Mouse (Mus musculus) CH12.LX (cell line): ENCODE data around the gene Tmprss11e. TPM values are rescaled to one million over a fixed set of nuclear protein-coding genes. Genes with fewer than 3 reads are reported as not detected.

Experiments
- DNase-seq: peaks from one replicate; pipeline ENCODE4 v3.0.0-alpha.2; 2013; ENCODE audit errors: extremely low read depth
- H3K27ac ChIP-seq: 2 replicates; pipeline ENCODE4 v1.5.1; 2012; ENCODE audit warnings: low read depth, mild to moderate bottlenecking, control low read depth, moderate library complexity; ENCODE audit not compliant: insufficient read depth
- H3K27me3 ChIP-seq: replicated peaks from 2 replicates; pipeline ENCODE3; 2012; ENCODE audit warnings: inconsistent platforms
- H3K36me3 ChIP-seq, 2 experiments: replicated peaks in 1 of 2; 2 replicates each; pipeline versions ENCODE3 to v1.6.1; 2012; ENCODE audit warnings: inconsistent platforms in 1 of 2, low read length in 1 of 2, mild to moderate bottlenecking in 1 of 2, mixed read lengths in 1 of 2, moderate library complexity in 1 of 2; ENCODE audit not compliant: control insufficient read depth in 1 of 2, insufficient read depth in 1 of 2
- H3K4me1 ChIP-seq, 2 experiments: 2 replicates each; pipeline ENCODE4 v1.6.1; 2012; ENCODE audit warnings: inconsistent platforms in 1 of 2, moderate library complexity in 1 of 2; ENCODE audit not compliant: insufficient read depth in 2 of 2, control insufficient read depth in 1 of 2
- H3K4me2 ChIP-seq: 2 replicates; pipeline ENCODE4 v1.6.1; 2012; ENCODE audit warnings: low read depth, mild to moderate bottlenecking, control low read depth; ENCODE audit not compliant: poor library complexity, insufficient read depth, severe bottlenecking
- H3K4me3 ChIP-seq, 3 experiments: fragments of 150-350 bp in 1 of 3; sonication (generic) in 1 of 3; replicated peaks in 1 of 3; 2 replicates each; pipeline versions ENCODE3 to v1.5.1; 2011 to 2012; ENCODE audit warnings: low read depth in 2 of 3, low read length in 2 of 3, mild to moderate bottlenecking in 2 of 3, moderate library complexity in 2 of 3, control low read depth in 1 of 3, improper control_type of control experiment in 1 of 3, inconsistent platforms in 1 of 3, mixed read lengths in 1 of 3; ENCODE audit not compliant: poor library complexity in 1 of 3
- H3K79me2 ChIP-seq: replicated peaks from 2 replicates; pipeline ENCODE4 v1.6.1; 2012; ENCODE audit warnings: mild to moderate bottlenecking, moderate library complexity; ENCODE audit not compliant: control insufficient read depth, poor library complexity, insufficient read depth, severe bottlenecking; ENCODE audit errors: extremely low read depth
- H3K9ac ChIP-seq: 2 replicates; pipeline ENCODE4 v1.6.1; 2012; ENCODE audit warnings: low read depth, mild to moderate bottlenecking, control low read depth, moderate library complexity; ENCODE audit not compliant: insufficient read depth
- H3K9me3 ChIP-seq: replicated peaks from 2 replicates; pipeline ENCODE3; 2012; ENCODE audit warnings: low read length, inconsistent platforms, mixed read lengths
- E2F4 ChIP-seq: IDR thresholded peaks from 2 replicates; pipeline ENCODE4 v1.6.1; 2011; ENCODE audit warnings: low read depth, low read length, improper control_type of control experiment; ENCODE audit not compliant: insufficient replicate concordance
- ELF1 ChIP-seq: IDR thresholded peaks from 2 replicates; pipeline ENCODE4 v1.6.1; 2014; ENCODE audit warnings: low read depth, mild to moderate bottlenecking, inconsistent platforms, low read length, improper control_type of control experiment
- EP300 ChIP-seq: IDR thresholded peaks from 2 replicates; pipeline ENCODE4 v1.6.1; 2011; ENCODE audit warnings: low read length, improper control_type of control experiment
- ETS1 ChIP-seq: conservative IDR thresholded peaks from 2 replicates; pipeline ENCODE4 v1.6.1; 2012; ENCODE audit warnings: low read depth, mild to moderate bottlenecking, inconsistent platforms, low read length, improper control_type of control experiment, moderate library complexity
- HCFC1 ChIP-seq: IDR thresholded peaks from 2 replicates; pipeline ENCODE4 v1.6.1; 2012; ENCODE audit warnings: low read depth, mild to moderate bottlenecking, inconsistent platforms, low read length, improper control_type of control experiment
- JUND ChIP-seq: conservative IDR thresholded peaks from 2 replicates; pipeline ENCODE4 v1.6.1; 2011; ENCODE audit warnings: low read depth, low read length, improper control_type of control experiment
- MAFK ChIP-seq: IDR thresholded peaks from 2 replicates; pipeline ENCODE4 v1.6.1; 2011; ENCODE audit warnings: low read length, improper control_type of control experiment; ENCODE audit not compliant: insufficient replicate concordance
- MAX ChIP-seq: IDR thresholded peaks from 2 replicates; pipeline ENCODE4 v1.6.1; 2011; ENCODE audit warnings: low read length, improper control_type of control experiment
- MAZ ChIP-seq: IDR thresholded peaks from 2 replicates; pipeline ENCODE4 v1.6.1; 2012; ENCODE audit warnings: low read depth, mild to moderate bottlenecking, inconsistent platforms, low read length, improper control_type of control experiment, moderate library complexity
- MEF2A ChIP-seq: IDR thresholded peaks from 2 replicates; pipeline ENCODE4 v1.6.1; 2014; ENCODE audit warnings: low read depth, mild to moderate bottlenecking, inconsistent platforms, low read length, improper control_type of control experiment, borderline replicate concordance
- NELFE ChIP-seq: IDR thresholded peaks from 2 replicates; pipeline ENCODE4 v1.6.1; 2011; ENCODE audit warnings: low read depth, low read length, improper control_type of control experiment
- NRF1 ChIP-seq: IDR thresholded peaks from 2 replicates; pipeline ENCODE4 v1.6.1; 2014; ENCODE audit warnings: low read depth, mild to moderate bottlenecking, inconsistent platforms, low read length, improper control_type of control experiment, moderate library complexity
- RCOR1 ChIP-seq: conservative IDR thresholded peaks from 2 replicates; pipeline ENCODE4 v1.6.1; 2012; ENCODE audit warnings: low read depth, mild to moderate bottlenecking, inconsistent platforms, low read length, improper control_type of control experiment
- USF1 ChIP-seq: IDR thresholded peaks from 2 replicates; pipeline ENCODE4 v1.6.1; 2014; ENCODE audit warnings: low read depth, mild to moderate bottlenecking, inconsistent platforms, low read length, improper control_type of control experiment
- ZC3H11A ChIP-seq: IDR thresholded peaks from 2 replicates; pipeline ENCODE4 v1.6.1; 2012; ENCODE audit warnings: low read depth, mild to moderate bottlenecking, inconsistent platforms, low read length, improper control_type of control experiment
- ZKSCAN1 ChIP-seq: IDR thresholded peaks from 2 replicates; pipeline ENCODE4 v1.6.1; 2012; ENCODE audit warnings: low read depth, inconsistent platforms, low read length, improper control_type of control experiment, borderline replicate concordance
- ZMIZ1 ChIP-seq: IDR thresholded peaks from 2 replicates; pipeline ENCODE4 v1.6.1; 2012; ENCODE audit warnings: low read depth, mild to moderate bottlenecking, inconsistent platforms, low read length, improper control_type of control experiment
- ZNF384 ChIP-seq: IDR thresholded peaks from 2 replicates; pipeline ENCODE4 v1.6.1; 2012; ENCODE audit warnings: low read depth, low read length, improper control_type of control experiment, inconsistent platforms
- dilution Hi-C: fragments of 300-500 bp; cut with MboI; formaldehyde crosslinking; loops from 2 replicates; pipeline ENCODE4 v1.14.3; 2020; ENCODE audit warnings: low sequenced_read_pairs; ENCODE audit not compliant: extremely low pct_unique_long_range_greater_than_20kb, extremely low pct_ligation_motif_present
- in situ Hi-C: fragments of 300-500 bp; cut with MboI; formaldehyde crosslinking; loops from 3 replicates; pipeline ENCODE4 v1.14.3; 2019; ENCODE audit warnings: low sequenced_read_pairs, low pct_ligation_motif_present, low pct_unique_long_range_greater_than_20kb, mixed read lengths
- polyA plus RNA-seq: library from polyadenylated mRNA; unstranded; fragments of >175 nt; gene quantifications from 2 replicates; pipeline ENCODE4 v1.2.1, GENCODE M21; 2012; ENCODE audit warnings: low read depth; ENCODE audit not compliant: insufficient read length
- total RNA-seq, 2 experiments: library from RNA; depleted of rRNA; stranded (reverse); fragments of 300-350 nt in 1 of 2; fragments of >200 nt in 1 of 2; gene quantifications; 2 replicates each; pipeline ENCODE4 v1.2.3; 2012 to 2014

Gene Tmprss11e
- total and polyA plus RNA-seq, 3 experiments, result not detected

GRCm38 (mm10) chr5:86786798-86787197, 41.2 kb upstream of the Tmprss11e start:
- no peak overlapping the region for H3K4me3 ChIP-seq
- DNase-seq, result no peak
- dilution Hi-C loops, result no loop called here
- no peaks in the 10 kb centered on the region for H3K4me1 ChIP-seq
- no peak overlapping the region for H3K27ac ChIP-seq
- peaks cover 3% of the 10 kb centered on the region for H3K27me3 ChIP-seq
- no peak overlapping the region for H3K9ac ChIP-seq
- TF ChIP-seq MAX, result no peak
- no peak for TF ChIP-seq MEF2A
- no peak for TF ChIP-seq ZNF384
- no peak for TF ChIP-seq ELF1
- no peak for TF ChIP-seq ZMIZ1
- TF ChIP-seq RCOR1, result no peak
- TF ChIP-seq EP300, result no peak
- TF ChIP-seq MAFK, result no peak
- TF ChIP-seq, all 38 proteins: peak for 0
- no peak overlapping the region for H3K4me2 ChIP-seq
- in situ Hi-C loops, result no loop called here
- H3K9me3 ChIP-seq, result no peaks in the 10 kb centered on the region
- H3K79me2 ChIP-seq, result no peaks in the 10 kb centered on the region
- no peaks in the 10 kb centered on the region for H3K36me3 ChIP-seq

DNA sequence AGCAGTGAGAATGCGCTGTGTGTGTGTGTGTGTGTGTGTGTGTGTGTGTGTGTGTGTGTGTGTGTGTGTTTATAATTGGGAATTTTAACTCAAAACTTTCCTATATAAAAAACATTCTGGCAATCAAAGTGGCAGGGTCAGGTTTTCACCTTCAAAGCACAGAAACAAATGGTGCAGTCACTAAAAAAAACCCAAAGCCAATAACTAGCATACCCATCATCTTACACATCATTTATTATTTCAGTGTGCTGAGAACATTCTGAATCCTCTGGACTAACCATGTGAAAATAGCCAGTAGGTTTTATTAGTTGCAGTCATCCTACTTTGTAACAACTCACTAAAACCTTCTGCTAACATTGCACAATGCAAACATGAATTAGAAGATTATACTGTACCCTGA, 38.6 kb upstream of the Tmprss11e start:
- Histone ChIP-seq H3K36me3 (no peaks in the 10 kb centered on the region), H3K27me3 (peaks cover 3% of the 10 kb centered on the region), H3K4me2 (no peak overlapping the region), H3K4me1 (no peaks in the 10 kb centered on the region), H3K9ac (no peak overlapping the region), H3K4me3 (no peak overlapping the region), H3K9me3 (no peaks in the 10 kb centered on the region), H3K27ac (no peak overlapping the region), H3K79me2 (no peaks in the 10 kb centered on the region)
- dilution Hi-C loops, result no loop called here
- DNase-seq, result no peak
- TF ChIP-seq EP300 (no peak), E2F4 (no peak), MEF2A (no peak), RCOR1 (no peak), NELFE (no peak), ZKSCAN1 (no peak), HCFC1 (no peak), ZC3H11A (no peak), MAZ (no peak), JUND (no peak), USF1 (no peak), ETS1 (no peak), NRF1 (no peak)
- in situ Hi-C loops, result no loop called here
